Mouse (Mus musculus) cortical plate, adult 2 months (tissue): ENCODE data around the gene Rora. TPM values are rescaled to one million over a fixed set of nuclear protein-coding genes. Genes with fewer than 3 reads are reported as not detected.

Source experiments
- H3K27ac ChIP-seq: fragments of 200-500 bp; 2 replicates; pipeline ENCODE4 v1.5.1; 2012; ENCODE audit warnings: low read length, control low read depth, inconsistent platforms; ENCODE audit not compliant: insufficient read depth
- H3K4me1 ChIP-seq: fragments of 200-500 bp; 2 replicates; pipeline ENCODE4 v1.6.1; 2011; ENCODE audit warnings: low read length; ENCODE audit not compliant: control insufficient read depth, insufficient read depth
- H3K4me3 ChIP-seq: fragments of 200-500 bp; 2 replicates; pipeline ENCODE4 v1.5.1; 2011; ENCODE audit warnings: mild to moderate bottlenecking, low read length, control low read depth; ENCODE audit not compliant: insufficient read depth
- CTCF ChIP-seq: fragments of 200-500 bp; IDR thresholded peaks from 2 replicates; pipeline ENCODE4 v1.5.1; 2011; ENCODE audit warnings: mild to moderate bottlenecking, control low read depth, low read length; ENCODE audit not compliant: insufficient read depth; ENCODE audit errors: extremely low read depth
- POLR2A ChIP-seq: fragments of 200-500 bp; IDR thresholded peaks from 2 replicates; pipeline ENCODE4 v1.6.1; 2011; ENCODE audit warnings: mild to moderate bottlenecking, low read length, control low read depth; ENCODE audit not compliant: insufficient read depth; ENCODE audit errors: extremely low read depth
- polyA plus RNA-seq: library from polyadenylated mRNA; depleted of rRNA; stranded (reverse); fragments of >200 nt; gene quantifications from 2 replicates; pipeline ENCODE4 v1.2.3, GENCODE M21; 2012

Gene Rora
- polyA plus RNA-seq, 1 experiment, result 23.6 TPM

DNA sequence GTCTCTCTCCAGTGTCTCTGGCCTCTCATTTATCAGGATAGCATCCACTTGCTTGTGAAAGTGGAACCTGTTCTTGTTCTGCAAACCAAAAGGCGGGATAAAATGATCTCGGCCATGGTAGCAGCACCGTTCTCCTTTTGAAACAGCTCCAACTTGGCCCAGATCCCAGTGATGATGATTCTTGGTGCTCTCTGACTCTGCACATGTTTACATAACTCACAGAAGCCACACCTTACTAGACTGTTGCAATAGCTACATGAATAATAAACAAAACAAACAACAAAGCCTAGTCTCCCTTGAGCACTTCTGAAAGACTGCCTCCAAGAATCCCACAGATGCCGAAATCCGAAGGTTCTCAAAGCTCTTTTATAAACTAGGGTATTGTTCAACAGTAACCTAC lies 357.3 kb downstream of the Rora start:
- H3K27ac ChIP-seq, result no peak overlapping the region
- TF ChIP-seq POLR2A (no peak), CTCF (no peak)
- H3K4me3 ChIP-seq, result no peak overlapping the region
- H3K4me1 ChIP-seq, result no peaks in the 10 kb centered on the region

DNA sequence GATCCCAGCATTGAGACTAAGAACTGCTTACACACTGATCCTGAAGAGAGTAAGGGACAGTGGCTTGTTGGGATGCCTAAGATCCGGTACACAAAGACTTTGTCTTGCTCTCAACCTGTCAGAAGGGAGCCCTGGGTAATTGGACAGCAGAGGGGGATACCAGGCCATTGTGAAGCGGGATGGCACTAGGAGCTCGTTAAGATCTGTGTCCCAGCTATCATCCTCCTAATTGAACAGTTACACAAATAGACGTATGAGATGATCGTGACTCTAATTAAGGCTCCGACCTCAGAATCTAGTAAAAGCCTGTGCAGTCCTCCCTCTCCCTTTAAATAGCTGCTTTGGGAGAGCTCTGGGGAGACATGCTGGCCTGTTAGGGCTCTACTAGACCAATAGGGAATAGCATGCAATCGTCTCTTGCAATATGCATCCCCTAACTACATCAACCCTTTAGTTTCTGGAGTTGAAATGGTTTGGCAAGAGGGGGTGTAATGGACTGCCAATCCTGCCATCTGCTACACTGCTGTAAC lies 359.7 kb downstream of the Rora start:
- no peaks in the 10 kb centered on the region for H3K4me1 ChIP-seq
- no peak overlapping the region for H3K4me3 ChIP-seq
- TF ChIP-seq POLR2A, result no peak
- TF ChIP-seq CTCF, result no peak
- no peak overlapping the region for H3K27ac ChIP-seq

DNA sequence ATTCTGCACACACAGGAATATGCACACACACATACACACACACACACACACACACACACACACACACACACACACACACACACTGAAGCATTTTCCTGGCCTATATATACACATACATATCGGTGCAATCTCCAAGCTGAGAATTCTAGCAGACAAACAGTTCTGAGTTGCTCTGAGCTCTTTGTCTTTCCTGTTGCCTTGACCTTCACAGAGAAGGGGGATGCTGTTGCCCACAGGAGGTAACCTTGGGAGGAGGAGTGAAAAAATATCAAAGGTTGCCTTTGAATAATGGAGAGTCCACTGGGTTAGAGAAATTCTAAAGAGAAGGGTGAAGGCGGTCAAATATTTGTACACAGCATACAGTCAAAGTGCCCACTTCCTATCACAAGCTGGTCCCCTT lies 360.6 kb downstream of the Rora start:
- H3K4me3 ChIP-seq, result no peak overlapping the region
- no peak overlapping the region for H3K27ac ChIP-seq
- H3K4me1 ChIP-seq, result no peaks in the 10 kb centered on the region
- no peak for TF ChIP-seq POLR2A
- TF ChIP-seq CTCF, result no peak

DNA sequence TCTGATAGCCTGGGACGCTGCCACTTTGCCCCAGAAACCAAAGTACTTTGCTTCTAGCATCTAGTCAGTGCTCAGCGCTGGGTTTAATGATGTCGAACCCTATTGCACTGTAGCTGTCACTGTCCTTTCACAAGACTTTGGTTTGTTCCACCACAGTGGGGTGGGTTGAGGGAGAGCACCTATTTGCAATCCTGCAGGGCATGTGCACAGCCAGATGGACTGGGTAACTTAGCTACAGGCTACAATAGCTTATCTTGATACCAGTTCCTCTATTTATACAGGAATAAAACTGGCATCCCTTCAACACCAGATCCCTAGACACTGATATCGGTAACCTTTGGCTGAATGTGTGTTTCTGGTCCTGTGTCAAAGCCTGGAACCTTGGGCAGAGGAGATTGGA lies 366.8 kb downstream of the Rora start:
- H3K4me3 ChIP-seq, result no peak overlapping the region
- TF ChIP-seq POLR2A (no peak), CTCF (no peak)
- H3K27ac ChIP-seq, result no peak overlapping the region
- H3K4me1 ChIP-seq, result no peaks in the 10 kb centered on the region; the same call in 1 of the 2 replicates

DNA sequence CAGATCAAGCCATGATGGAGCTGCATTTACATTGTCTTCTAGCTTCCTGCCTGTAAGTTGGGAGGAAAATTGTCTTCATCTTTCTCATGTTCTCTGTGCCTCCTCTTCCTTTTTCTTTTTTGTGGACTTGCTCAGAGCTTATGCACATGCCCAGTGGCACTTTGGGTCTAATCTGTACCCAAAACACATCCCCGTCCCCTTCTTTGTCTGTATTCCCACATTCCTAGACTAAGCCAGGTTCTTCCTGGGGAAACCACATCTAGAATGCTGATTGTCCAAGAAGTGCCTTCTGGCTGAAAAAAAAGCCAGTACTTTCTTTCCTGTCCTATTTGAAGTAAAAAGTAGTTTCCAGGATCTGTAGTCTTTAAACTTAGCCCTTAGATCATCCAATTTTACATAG lies 367.9 kb downstream of the Rora start:
- no peak overlapping the region for H3K27ac ChIP-seq
- TF ChIP-seq CTCF (no peak), POLR2A (no peak)
- no peak overlapping the region for H3K4me3 ChIP-seq
- H3K4me1 ChIP-seq, result no peaks in the 10 kb centered on the region; the same call in 1 of the 2 replicates

DNA sequence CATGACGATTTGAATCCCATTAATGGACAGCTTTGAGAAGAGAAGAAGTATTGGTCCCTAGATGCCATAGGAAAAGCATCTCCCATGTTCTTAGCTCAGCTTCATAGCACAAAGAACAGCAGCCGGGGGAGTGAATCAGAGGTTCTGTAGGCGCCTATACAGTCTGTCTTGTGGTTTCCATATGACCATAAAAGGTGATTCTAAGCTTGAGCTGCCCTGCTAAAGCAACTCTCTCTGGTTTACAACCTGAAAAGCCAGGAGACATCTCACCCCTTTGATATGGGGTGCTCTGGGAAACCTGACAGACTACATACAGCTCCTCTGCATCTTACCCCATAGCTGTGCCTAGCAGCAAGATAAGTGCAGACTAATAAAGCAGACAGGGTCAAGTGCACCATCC lies 369.7 kb downstream of the Rora start:
- TF ChIP-seq POLR2A (no peak), CTCF (no peak)
- Histone ChIP-seq H3K4me1 (no peaks in the 10 kb centered on the region; the same call in 1 of the 2 replicates), H3K27ac (no peak overlapping the region), H3K4me3 (no peak overlapping the region)

DNA sequence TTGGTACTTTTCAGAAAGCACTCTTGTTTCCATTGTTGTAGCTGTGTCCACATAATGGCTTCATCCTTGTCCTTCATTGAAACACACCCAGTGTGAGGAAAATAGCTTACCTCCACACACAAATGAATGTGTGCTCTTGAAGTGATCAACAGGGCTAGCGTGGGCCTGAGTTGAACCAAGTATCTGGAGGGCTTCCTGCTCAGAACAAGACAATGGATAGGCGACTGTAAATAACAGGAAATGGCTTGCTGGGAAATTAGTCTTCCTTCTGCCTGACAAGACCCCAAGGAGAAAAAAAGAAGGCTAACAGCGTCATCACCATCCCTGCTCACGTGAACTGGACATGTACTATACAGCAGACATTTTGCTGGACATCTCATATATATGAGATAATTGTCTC lies 374.6 kb downstream of the Rora start:
- H3K4me3 ChIP-seq, result no peak overlapping the region
- TF ChIP-seq CTCF, result no peak
- H3K27ac ChIP-seq, result no peak overlapping the region
- H3K4me1 ChIP-seq, result no peaks in the 10 kb centered on the region

DNA sequence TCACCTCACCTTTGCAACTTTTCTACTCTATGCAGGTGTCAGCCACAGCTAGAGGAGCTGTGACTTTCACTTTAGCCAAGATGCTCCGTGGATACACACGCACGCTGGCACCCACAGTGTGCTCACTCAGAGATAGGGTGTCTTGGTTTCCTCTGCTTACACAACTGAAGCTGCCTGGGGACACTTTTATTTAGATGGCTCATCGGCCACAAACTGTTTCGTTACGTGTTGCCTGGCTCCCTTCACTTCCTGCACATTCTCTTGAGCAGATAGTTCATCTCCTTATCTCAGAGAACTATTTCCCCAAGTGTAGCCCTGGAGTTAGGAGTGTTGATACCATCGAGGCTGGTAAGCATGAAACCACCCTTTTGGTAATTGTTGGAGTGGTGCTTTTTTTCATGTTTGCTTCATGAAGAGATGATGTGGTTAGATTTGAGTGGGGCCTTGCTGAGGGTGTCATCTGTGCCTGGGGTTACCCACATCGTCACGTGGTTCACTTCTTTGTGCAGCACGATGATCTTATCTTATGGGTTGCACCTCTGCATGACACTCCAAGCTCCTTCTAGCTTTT lies 380.8 kb downstream of the Rora start:
- no peak overlapping the region for H3K4me3 ChIP-seq
- no peak overlapping the region for H3K27ac ChIP-seq
- H3K4me1 ChIP-seq, result peaks cover 2% of the 10 kb centered on the region
- TF ChIP-seq POLR2A (no peak), CTCF (no peak)

DNA sequence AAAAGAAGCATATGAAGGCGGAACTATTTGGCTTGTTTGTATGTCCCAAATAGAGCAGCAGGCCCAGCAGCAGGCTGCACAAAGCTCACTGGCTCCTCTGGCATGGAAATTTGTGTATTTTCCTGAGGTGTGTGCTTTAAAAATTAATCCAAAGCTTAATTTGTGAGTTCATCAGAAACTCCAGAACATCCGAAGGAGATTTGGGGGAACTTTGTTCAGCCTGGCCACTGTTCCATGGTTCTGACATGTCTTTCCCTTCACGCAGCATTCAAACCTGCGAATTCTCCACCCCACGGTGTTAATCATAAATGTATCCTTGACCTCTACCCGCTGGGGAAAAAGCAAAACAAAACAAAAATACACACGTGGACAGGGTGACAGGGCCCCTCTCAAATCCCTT lies 381.9 kb downstream of the Rora start:
- H3K4me1 ChIP-seq, result peaks cover 2% of the 10 kb centered on the region
- TF ChIP-seq CTCF (no peak), POLR2A (no peak)
- H3K4me3 ChIP-seq, result no peak overlapping the region
- no peak overlapping the region for H3K27ac ChIP-seq

DNA sequence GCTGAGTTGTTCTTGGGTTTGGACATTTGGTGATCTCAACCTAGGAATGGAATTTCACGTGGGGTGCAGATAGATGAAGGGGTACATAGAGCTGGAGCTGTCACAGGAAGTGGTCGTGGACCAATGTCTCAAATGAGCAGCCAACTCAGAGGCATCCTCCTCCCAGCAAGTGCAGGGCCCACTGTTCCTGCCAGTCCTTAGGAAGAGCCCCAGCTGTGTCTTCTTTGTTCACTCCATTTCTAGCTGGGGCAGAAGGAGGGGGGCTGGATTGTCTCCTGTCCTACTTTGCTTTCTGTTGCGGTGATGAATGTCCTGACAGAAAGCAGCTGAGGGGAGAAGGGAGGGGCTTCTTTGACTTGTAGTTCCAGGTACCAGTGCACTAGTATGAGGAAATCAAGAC lies 382.7 kb downstream of the Rora start:
- Histone ChIP-seq H3K4me1 (peaks cover 2% of the 10 kb centered on the region), H3K4me3 (no peak overlapping the region), H3K27ac (no peak overlapping the region)
- TF ChIP-seq POLR2A (no peak), CTCF (no peak)
